Mouse (Mus musculus) limb, embryonic 13.5 days (tissue): Measurements from ENCODE around the gene Kif3a. TPM values are rescaled to one million over a fixed set of nuclear protein-coding genes. Genes with fewer than 3 reads are reported as not detected.

Source experiments
- ATAC-seq: fragments of 200-750 bp; cut with Nextera tagmentation; 2 replicates; pipeline ENCODE4 v1.8.0; 2017; ENCODE audit warnings: low read depth, moderate number of reproducible peaks, moderate TSS enrichment; ENCODE audit not compliant: low FRiP score
- H3K27ac ChIP-seq: fragments of 300-500 bp; sonication (generic); 2 replicates; pipeline ENCODE4 v1.5.1; 2015; ENCODE audit warnings: inconsistent platforms, mild to moderate bottlenecking, moderate library complexity
- H3K27me3 ChIP-seq: fragments of 300-500 bp; sonication (generic); 2 replicates; pipeline ENCODE4 v1.6.1; 2015; ENCODE audit warnings: mild to moderate bottlenecking, inconsistent platforms
- H3K36me3 ChIP-seq: fragments of 300-500 bp; sonication (generic); 2 replicates; pipeline ENCODE4 v1.6.1; 2015; ENCODE audit warnings: inconsistent platforms, mild to moderate bottlenecking, moderate library complexity
- H3K4me1 ChIP-seq: fragments of 300-500 bp; sonication (generic); 2 replicates; pipeline ENCODE4 v1.6.1; 2015; ENCODE audit warnings: inconsistent platforms
- H3K4me2 ChIP-seq: fragments of 300-500 bp; sonication (generic); replicated peaks from 2 replicates; pipeline ENCODE4 v1.6.1; 2015; ENCODE audit warnings: inconsistent platforms, mild to moderate bottlenecking, moderate library complexity
- H3K4me3 ChIP-seq: fragments of 300-500 bp; sonication (generic); 2 replicates; pipeline ENCODE4 v1.5.1; 2015; ENCODE audit warnings: moderate library complexity, mild to moderate bottlenecking, inconsistent platforms
- H3K9ac ChIP-seq: fragments of 300-500 bp; sonication (generic); 2 replicates; pipeline ENCODE4 v1.6.1; 2015; ENCODE audit warnings: mild to moderate bottlenecking, inconsistent platforms
- H3K9me3 ChIP-seq: fragments of 300-500 bp; sonication (generic); 2 replicates; pipeline ENCODE4 v1.6.1; 2016; ENCODE audit warnings: inconsistent platforms
- WGBS: fragments of 180-500 bp; shearing (Covaris S2); methylation state at CpG from one replicate; pipeline ENCODE4 v1.1.7; 2015; 5-methylcytosine and 5-hydroxymethylcytosine counted together
- polyA plus RNA-seq: library from polyadenylated mRNA; unstranded; fragments of >200 nt; fragmentation: Nextera tagmentation; extraction: Ambion mirVana; gene quantifications from 2 replicates; pipeline ENCODE4 v1.2.1, GENCODE M21; 2015

Gene Kif3a
- polyA plus RNA-seq, 1 experiment from 2014 or later = 105 TPM

GRCm38 (mm10) chr11:53637046-53637802, 70.0 kb downstream of the Kif3a start:
- Histone ChIP-seq H3K9me3 (no peaks in the 10 kb centered on the region), H3K4me1 (peaks cover 18% of the 10 kb centered on the region), H3K27ac (no peak overlapping the region), H3K27me3 (peaks cover 8% of the 10 kb centered on the region), H3K4me2 (peak overlapping the region; percentile 80), H3K36me3 (no peaks in the 10 kb centered on the region), H3K4me3 (peak overlapping the region; percentile 7), H3K9ac (peak overlapping the region; percentile 32; the same call in 1 of the 2 replicates)
- WGBS = 8% methylated on average over 21 of the region's 21 CpGs
- ATAC-seq = no peak

- Histone ChIP-seq H3K36me3 (no peaks in the 10 kb centered on the region), H3K4me1 (peaks cover 18% of the 10 kb centered on the region), H3K9ac (no peak overlapping the region), H3K27me3 (peaks cover 8% of the 10 kb centered on the region), H3K4me2 (peak overlapping the region; percentile 80; the same call in 1 of the 2 replicates), H3K4me3 (no peak overlapping the region), H3K27ac (no peak overlapping the region), H3K9me3 (no peaks in the 10 kb centered on the region)
- WGBS = 70% methylated on average over 10 of the region's 10 CpGs
- ATAC-seq = no peak
These were observed 70.7 kb downstream of the Kif3a start for GRCm38 (mm10) chr11:53637803-53638260.

- no peaks in the 10 kb centered on the region for H3K4me1 ChIP-seq
- no peak for ATAC-seq
- no peak overlapping the region for H3K9ac ChIP-seq
- no peaks in the 10 kb centered on the region for H3K27me3 ChIP-seq
- no peaks in the 10 kb centered on the region for H3K36me3 ChIP-seq
- WGBS = 80% methylated on average over 12 of the region's 12 CpGs
- no peak overlapping the region for H3K4me2 ChIP-seq
- H3K9me3 ChIP-seq = no peaks in the 10 kb centered on the region
- no peak overlapping the region for H3K27ac ChIP-seq
- no peak overlapping the region for H3K4me3 ChIP-seq
These were observed 75.6 kb downstream of the Kif3a start for GRCm38 (mm10) chr11:53642744-53643279.

- Histone ChIP-seq H3K9me3 (no peaks in the 10 kb centered on the region), H3K36me3 (0 out of 2 replicates have a peak, but pooled peaks cover 3% of the 10 kb centered on the region), H3K4me3 (no peak overlapping the region), H3K4me1 (no peaks in the 10 kb centered on the region), H3K27me3 (no peaks in the 10 kb centered on the region), H3K9ac (no peak overlapping the region), H3K27ac (no peak overlapping the region), H3K4me2 (no peak overlapping the region)
- WGBS = 74% methylated on average over 5 of the region's 5 CpGs
- ATAC-seq = no peak
These were observed 76.8 kb downstream of the Kif3a start for GRCm38 (mm10) chr11:53644017-53644416.

GRCm38 (mm10) chr11:53651441-53651840, 84.3 kb downstream of the Kif3a start:
- Histone ChIP-seq H3K9me3 (no peaks in the 10 kb centered on the region), H3K4me3 (no peak overlapping the region), H3K27me3 (no peaks in the 10 kb centered on the region), H3K4me1 (no peaks in the 10 kb centered on the region), H3K9ac (no peak overlapping the region), H3K27ac (no peak overlapping the region), H3K4me2 (no peak overlapping the region), H3K36me3 (peaks cover 63% of the 10 kb centered on the region)
- WGBS = 88% methylated on average over 4 of the region's 4 CpGs
- no peak for ATAC-seq

Other genes starting within 250 kb of the Kif3a start
- gene Zcchc10, start 242.7 kb upstream of the Kif3a start, polyA plus RNA-seq = 22.4 and 22.9 TPM in 2 replicates
- 48.3 and 54.6 TPM in 2 replicates for gene Aff4, start 216.5 kb upstream of the Kif3a start, polyA plus RNA-seq
- 0.31 and 0.54 TPM in 2 replicates for gene Leap2, start 144.2 kb upstream of the Kif3a start, polyA plus RNA-seq
- 449 and 478 TPM in 2 replicates for gene Uqcrq, start 136.5 kb upstream of the Kif3a start, polyA plus RNA-seq
- gene Gdf9, start 136.4 kb upstream of the Kif3a start, polyA plus RNA-seq = 1.6 TPM in 2 replicates
- 0.18 and 0.29 TPM in 2 replicates for gene Gm10447, start 110.3 kb upstream of the Kif3a start, polyA plus RNA-seq
- gene Shroom1, start 110.2 kb upstream of the Kif3a start, polyA plus RNA-seq = 7.9 TPM in 2 replicates
- not detected in 2 replicates for gene Gm9837, start 96.9 kb upstream of the Kif3a start, polyA plus RNA-seq
- gene Gm9945, start 87.2 kb upstream of the Kif3a start, polyA plus RNA-seq = not detected in 2 replicates
- 0.17 and 0.37 TPM in 2 replicates for gene Sowaha, start 87.1 kb upstream of the Kif3a start, polyA plus RNA-seq
- 39.2 and 42.5 TPM in 2 replicates for gene Sept8, start 48.1 kb upstream of the Kif3a start, polyA plus RNA-seq
- 1.9 and 2.2 TPM in 2 replicates for gene Il4, start 51.3 kb downstream of the Kif3a start, polyA plus RNA-seq
- gene Il13, start 67.3 kb downstream of the Kif3a start, polyA plus RNA-seq = 0.15 TPM in 2 replicates
- gene Rad50, start 139.9 kb downstream of the Kif3a start, polyA plus RNA-seq = 30.4 TPM in 2 replicates
- not detected in 2 replicates for gene Il5, start 153.4 kb downstream of the Kif3a start, polyA plus RNA-seq
- 9.7 and 10.1 TPM in 2 replicates for gene Irf1, start 202.6 kb downstream of the Kif3a start, polyA plus RNA-seq
- 0.22 TPM in 1 of 2 replicates, not detected in the other for gene Gm17334, start 205.8 kb downstream of the Kif3a start, polyA plus RNA-seq